Mouse (Mus musculus) intestine, embryonic 14.5 days (tissue): ENCODE data around the gene Ccdc34. TPM values are rescaled to one million over a fixed set of nuclear protein-coding genes. Genes with fewer than 3 reads are reported as not detected.

Experiments
- ATAC-seq: fragments of 200-750 bp; cut with Nextera tagmentation; replicated peaks from 2 replicates; pipeline ENCODE4 v1.8.0; 2017; ENCODE audit warnings: low read depth, moderate number of reproducible peaks, moderate TSS enrichment, moderate library complexity; ENCODE audit not compliant: low FRiP score, low TSS enrichment
- DNase-seq: peaks from one replicate; pipeline ENCODE4 v3.0.0-alpha.2; 2018; ENCODE audit warnings: low spot score
- H3K27ac ChIP-seq: fragments of 300-500 bp; sonication (generic); 2 replicates; pipeline ENCODE4 v1.5.1; 2014; ENCODE audit warnings: low read depth, mild to moderate bottlenecking, control low read depth
- H3K27me3 ChIP-seq: fragments of 300-500 bp; sonication (generic); replicated peaks from 2 replicates; pipeline ENCODE4 v1.6.1; 2014; ENCODE audit warnings: low read length, control low read depth; ENCODE audit not compliant: control insufficient read depth, insufficient read depth
- H3K36me3 ChIP-seq: fragments of 300-500 bp; sonication (generic); 2 replicates; pipeline ENCODE4 v1.6.1; 2014; ENCODE audit warnings: low read length, control low read depth; ENCODE audit not compliant: control insufficient read depth, insufficient read depth
- H3K4me1 ChIP-seq: fragments of 300-500 bp; sonication (generic); replicated peaks from 2 replicates; pipeline ENCODE4 v1.6.1; 2014; ENCODE audit warnings: low read length, control low read depth, mixed read lengths; ENCODE audit not compliant: control insufficient read depth, insufficient read depth
- H3K4me2 ChIP-seq: fragments of 300-500 bp; sonication (generic); 2 replicates; pipeline ENCODE4 v1.6.1; 2014; ENCODE audit warnings: low read length
- H3K4me3 ChIP-seq: fragments of 300-500 bp; sonication (generic); 2 replicates; pipeline ENCODE4 v1.5.1; 2014; ENCODE audit warnings: low read depth, low read length, control low read depth, mixed read lengths
- H3K9ac ChIP-seq: fragments of 300-500 bp; sonication (generic); 2 replicates; pipeline ENCODE4 v1.6.1; 2014; ENCODE audit warnings: mild to moderate bottlenecking, low read length
- H3K9me3 ChIP-seq: fragments of 300-500 bp; sonication (generic); 2 replicates; pipeline ENCODE4 v1.6.1; 2016; ENCODE audit warnings: low read length, control low read depth; ENCODE audit not compliant: control insufficient read depth
- WGBS: fragments of 180-500 bp; shearing (Covaris S2); extraction: QIAGEN DNeasy Blood & Tissue Kit; methylation state at CpG from one replicate; pipeline ENCODE4 v1.1.7; 2014; 5-methylcytosine and 5-hydroxymethylcytosine counted together
- polyA plus RNA-seq: library from polyadenylated mRNA; unstranded; fragments of >200 nt; fragmentation: Nextera tagmentation; extraction: Ambion mirVana; gene quantifications from 2 replicates; pipeline ENCODE4 v1.2.1, GENCODE M21; 2014

The Ccdc34 gene
- polyA plus RNA-seq, 1 experiment from 2014 or later = 54.7 TPM

GRCm38 (mm10) chr2:110210508-110211496 lies 193.2 kb downstream of the Ccdc34 start:
- peak; percentile 67; the same call in 1 of the 2 replicates for ATAC-seq
- H3K27ac ChIP-seq = peak overlapping the region; percentile 43; the same call in 1 of the 2 replicates
- peak; percentile 48 for DNase-seq
- no peak overlapping the region for H3K9ac ChIP-seq
- 68% methylated on average over 8 of the region's 8 CpGs for WGBS
- H3K36me3 ChIP-seq = no peaks in the 10 kb centered on the region
- no peaks in the 10 kb centered on the region for H3K27me3 ChIP-seq
- no peaks in the 10 kb centered on the region; the same call in 1 of the 2 replicates for H3K4me1 ChIP-seq
- H3K4me2 ChIP-seq = no peak overlapping the region
- H3K9me3 ChIP-seq = no peaks in the 10 kb centered on the region
- no peak overlapping the region for H3K4me3 ChIP-seq

GRCm38 (mm10) chr2:110214278-110214677 lies 196.7 kb downstream of the Ccdc34 start:
- WGBS = 63% methylated on average over 4 of the region's 4 CpGs
- H3K36me3 ChIP-seq = no peaks in the 10 kb centered on the region
- ATAC-seq (no peak), DNase-seq (no peak)
- no peak overlapping the region for H3K4me3 ChIP-seq
- H3K4me2 ChIP-seq = no peak overlapping the region
- no peaks in the 10 kb centered on the region for H3K27me3 ChIP-seq
- H3K4me1 ChIP-seq = no peaks in the 10 kb centered on the region; the same call in 1 of the 2 replicates
- H3K9me3 ChIP-seq = no peaks in the 10 kb centered on the region
- H3K27ac ChIP-seq = no peak overlapping the region
- no peak overlapping the region for H3K9ac ChIP-seq

- Histone ChIP-seq H3K27ac (no peak overlapping the region), H3K9ac (no peak overlapping the region), H3K4me1 (no peaks in the 10 kb centered on the region; the same call in 1 of the 2 replicates), H3K9me3 (no peaks in the 10 kb centered on the region), H3K36me3 (no peaks in the 10 kb centered on the region), H3K4me3 (no peak overlapping the region), H3K27me3 (no peaks in the 10 kb centered on the region), H3K4me2 (no peak overlapping the region)
- ATAC-seq (no peak), DNase-seq (no peak)
- WGBS = 35% methylated on average over 9 of the region's 9 CpGs
These were observed 197.5 kb downstream of the Ccdc34 start for GRCm38 (mm10) chr2:110214991-110215684.

GRCm38 (mm10) chr2:110215685-110216058 lies 198.1 kb downstream of the Ccdc34 start:
- DNase-seq (no peak), ATAC-seq (no peak)
- WGBS = 49% methylated on average over 3 of the region's 3 CpGs
- no peaks in the 10 kb centered on the region for H3K27me3 ChIP-seq
- no peak overlapping the region for H3K9ac ChIP-seq
- H3K4me2 ChIP-seq = no peak overlapping the region
- no peak overlapping the region for H3K27ac ChIP-seq
- no peak overlapping the region for H3K4me3 ChIP-seq
- no peaks in the 10 kb centered on the region for H3K9me3 ChIP-seq
- H3K36me3 ChIP-seq = no peaks in the 10 kb centered on the region
- no peaks in the 10 kb centered on the region for H3K4me1 ChIP-seq

- 70% methylated on average over 1 of the region's 1 CpGs for WGBS
These were observed 202.9 kb downstream of the Ccdc34 start for GRCm38 (mm10) chr2:110220492-110220891.

GRCm38 (mm10) chr2:110222793-110223192 lies 205.2 kb downstream of the Ccdc34 start:
- Histone ChIP-seq H3K27me3 (no peaks in the 10 kb centered on the region), H3K9ac (no peak overlapping the region), H3K4me2 (no peak overlapping the region), H3K27ac (no peak overlapping the region), H3K36me3 (no peaks in the 10 kb centered on the region), H3K4me3 (no peak overlapping the region), H3K9me3 (no peaks in the 10 kb centered on the region), H3K4me1 (no peaks in the 10 kb centered on the region; the same call in 1 of the 2 replicates)
- ATAC-seq = no peak
- 40% methylated on average over 2 of the region's 2 CpGs for WGBS
- DNase-seq = no peak

More at GRCm38 (mm10) chr2:110220492-110220891, 202.9 kb downstream of the Ccdc34 start:
- no peaks in the 10 kb centered on the region; the same call in 1 of the 2 replicates for H3K4me1 ChIP-seq
- H3K4me3 ChIP-seq = no peak overlapping the region
- no peak overlapping the region for H3K9ac ChIP-seq
- no peaks in the 10 kb centered on the region for H3K27me3 ChIP-seq
- no peaks in the 10 kb centered on the region for H3K9me3 ChIP-seq
- no peak overlapping the region for H3K4me2 ChIP-seq
- peak; percentile 56 for DNase-seq
- H3K36me3 ChIP-seq = no peaks in the 10 kb centered on the region
- 0 out of 2 replicates have a peak, but pooled peaks have one; percentile 32 for ATAC-seq
- no peak overlapping the region for H3K27ac ChIP-seq

Other genes starting within 250 kb of the Ccdc34 start
- 69.2 and 76.2 TPM in 2 replicates for gene Lin7c, start 127.0 kb upstream of the Ccdc34 start, polyA plus RNA-seq
- gene Lgr4, start 100.2 kb upstream of the Ccdc34 start, polyA plus RNA-seq = 47.3 and 48.8 TPM in 2 replicates